Mouse (Mus musculus) cerebellum, adult 9-11 months (tissue): Measurements from ENCODE around the gene Ctnna3.
"Not testable (repeated sequence)": the region's sequence is repeated elsewhere in the genome, so short reads cannot be mapped to it uniquely, and the experiment has no call there.

ENCODE experiments used
- DNase-seq: peaks from one replicate; pipeline ENCODE4 v3.0.0; 2022

Ctnna3 gene

DNA sequence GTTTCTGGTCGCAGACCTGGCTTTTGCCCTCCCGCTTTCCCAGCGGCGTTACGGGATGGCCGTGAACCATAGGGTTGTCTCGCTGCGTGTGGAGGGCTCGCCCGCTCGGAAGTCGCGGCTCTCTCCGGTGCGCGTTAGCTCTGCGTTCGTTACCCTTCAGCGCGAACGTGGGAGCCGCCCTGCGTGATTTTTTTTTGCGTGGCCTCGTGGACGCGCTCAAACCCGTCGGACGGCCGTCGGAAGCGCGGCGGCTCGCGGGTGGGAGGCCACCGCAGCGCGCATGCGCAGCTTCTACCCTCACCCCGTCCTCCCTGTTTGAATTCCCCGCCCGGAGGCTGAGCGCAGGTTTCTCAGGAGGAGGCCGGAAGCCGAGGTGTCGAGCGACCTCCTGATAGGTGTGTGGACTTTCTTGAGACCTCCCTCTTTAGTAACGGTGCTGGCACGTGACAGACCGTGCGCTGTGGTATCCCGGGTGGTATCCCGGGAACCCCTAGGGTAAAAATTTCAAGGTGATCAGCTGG, at the start of gene Ctnna3:
Ctnna3 (plus strand) TSS at position 314 of the 521 bp plus-strand sequence.
- DNase-seq: peak; percentile 95

DNA sequence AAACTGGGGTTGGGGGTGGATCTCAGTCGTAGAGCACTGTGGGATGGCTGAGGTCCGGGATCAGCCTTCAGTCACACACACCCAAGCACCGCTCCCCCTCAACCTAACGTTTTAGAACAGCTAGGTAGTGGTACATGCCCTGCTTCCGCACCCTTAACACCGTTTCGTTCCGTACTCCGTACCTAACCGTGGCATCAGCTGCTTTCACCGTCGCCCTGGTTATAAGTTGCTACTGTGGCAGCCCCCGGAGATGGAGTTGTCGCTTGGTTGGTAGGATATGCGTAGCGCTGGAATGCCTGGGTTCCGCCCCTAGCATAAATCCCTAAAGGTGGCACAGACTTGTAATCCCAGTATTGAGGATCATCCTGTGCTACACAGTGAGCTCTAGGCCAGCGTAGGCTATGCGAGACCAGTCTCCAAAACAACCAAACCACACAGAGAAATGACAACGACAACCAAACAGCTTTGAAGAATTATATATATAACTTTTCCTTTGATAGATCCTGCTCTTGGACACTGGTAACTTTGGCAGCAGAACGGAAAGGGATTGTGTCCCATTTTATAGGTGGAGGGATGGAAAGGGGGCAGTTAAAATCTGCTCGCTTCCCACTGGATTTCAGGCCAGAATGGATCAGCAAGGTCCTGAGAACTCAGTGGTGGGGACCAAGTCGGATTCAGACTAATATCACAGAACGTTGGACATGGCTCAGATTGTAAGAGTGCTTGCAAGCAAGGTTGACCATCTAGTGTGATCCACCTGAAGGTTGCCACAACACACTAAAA, 48.2 kb upstream of the Ctnna3 start, which contains the start of gene Sirt1:
Sirt1 (minus strand) TSS at position 207 of the 783 bp plus-strand sequence.
- no peak for DNase-seq

DNA sequence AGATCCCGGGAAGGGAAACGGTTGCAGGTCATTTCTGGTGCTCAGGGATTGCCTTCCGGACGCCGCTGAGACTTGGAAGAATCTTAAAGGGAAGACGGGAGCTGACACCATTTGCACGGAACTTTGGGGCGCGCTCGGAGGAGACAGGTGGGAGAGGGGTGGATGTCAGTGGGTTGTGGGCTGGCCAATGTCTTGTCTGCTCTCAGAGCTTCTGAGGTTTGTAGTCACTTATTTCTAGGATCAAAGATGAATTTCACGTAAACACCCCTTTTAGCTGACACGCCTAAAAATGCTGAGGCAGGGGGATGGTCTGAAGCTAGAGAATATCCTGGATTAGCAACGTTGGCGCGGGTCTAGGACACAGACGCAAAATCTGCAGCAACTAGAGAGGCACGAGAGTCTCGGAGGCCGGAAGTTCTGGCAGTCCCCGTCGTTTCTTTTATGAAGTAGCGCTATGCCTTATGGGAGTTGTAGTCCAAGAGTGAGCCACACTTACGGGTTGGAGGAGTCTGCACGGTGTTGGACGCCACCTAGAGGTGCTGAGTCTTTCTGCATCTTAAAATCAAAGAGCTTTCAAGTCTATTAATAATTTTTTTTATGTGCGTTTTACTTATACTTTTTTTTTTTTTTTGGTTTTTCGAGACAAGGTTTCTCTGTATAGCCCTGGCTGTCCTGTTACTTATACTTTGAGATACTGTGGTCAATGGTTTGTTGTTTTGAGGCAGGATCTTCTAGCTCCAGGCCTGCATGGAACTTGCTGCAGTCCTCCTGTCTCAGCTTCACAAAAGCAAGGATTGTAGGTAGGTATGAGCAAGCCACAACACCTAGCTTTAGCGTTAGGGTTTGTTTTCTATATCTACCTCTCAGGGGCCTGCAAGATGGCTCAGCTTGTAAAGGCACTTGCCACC, 47.3 kb upstream of the Ctnna3 start, which contains the start of gene Dnajc12:
Dnajc12 (plus strand) TSS at position 72 of the 908 bp plus-strand sequence.
- DNase-seq: peak; percentile 91

DNA sequence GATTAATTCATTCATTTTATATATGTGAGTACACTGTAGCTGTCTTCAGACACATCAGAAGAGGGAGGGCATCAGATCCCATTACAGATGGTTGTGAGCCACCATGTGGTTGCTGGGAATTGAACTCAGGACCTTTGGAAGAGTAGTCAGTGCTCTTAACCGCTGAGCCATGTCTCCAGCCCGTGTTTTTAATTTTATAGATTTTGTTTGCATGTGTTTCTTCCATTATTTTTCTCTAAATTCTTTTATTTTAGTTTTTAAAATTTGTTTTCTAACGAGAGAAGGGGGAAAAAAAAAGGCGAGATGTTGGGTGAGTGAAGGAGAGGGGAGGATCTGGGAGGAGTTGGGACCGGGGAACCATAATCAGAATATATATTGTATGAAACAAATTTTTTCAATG, 44.0 kb upstream of the Ctnna3 start:
- DNase-seq: not testable (repeated sequence)

DNA sequence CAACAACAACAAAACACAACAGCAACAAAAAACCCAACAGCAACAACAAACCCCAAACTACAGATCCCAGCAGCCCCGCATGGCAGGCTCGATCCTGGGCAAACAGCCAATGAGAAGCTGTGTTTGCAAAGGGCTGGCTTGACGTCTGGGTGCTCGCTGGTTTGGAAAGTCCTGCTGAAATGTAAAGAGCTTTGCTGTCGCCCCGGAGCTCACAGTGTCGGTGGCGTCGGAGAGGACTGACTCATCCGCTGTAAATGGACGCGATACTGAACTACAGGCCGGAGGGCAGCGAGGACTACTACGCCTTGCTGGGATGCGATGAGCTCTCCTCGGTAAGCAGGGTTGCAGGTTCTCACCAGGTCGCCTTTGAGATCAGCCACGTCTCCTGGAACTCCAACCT, 43.5 kb upstream of the Ctnna3 start:
- DNase-seq: peak; percentile 92

DNA sequence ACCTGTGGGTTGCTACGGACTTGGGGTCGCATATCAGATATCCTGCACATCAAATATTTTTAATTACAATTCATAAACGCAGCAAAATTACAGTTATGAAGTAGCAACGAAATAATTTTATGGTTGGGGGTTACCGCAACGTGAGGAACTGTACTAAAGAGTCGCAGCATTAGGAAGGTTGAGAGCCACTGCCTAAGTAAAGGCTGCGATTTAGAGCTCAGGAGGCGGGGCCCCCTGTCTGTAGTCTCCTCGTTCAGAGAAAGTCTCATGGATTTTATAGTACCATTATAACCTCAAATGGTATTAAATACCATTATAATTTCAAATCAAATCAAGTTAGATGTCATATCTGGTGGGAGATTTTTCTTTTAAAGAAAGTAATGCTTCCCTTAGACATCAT, 42.9 kb upstream of the Ctnna3 start:
- no peak for DNase-seq

DNA sequence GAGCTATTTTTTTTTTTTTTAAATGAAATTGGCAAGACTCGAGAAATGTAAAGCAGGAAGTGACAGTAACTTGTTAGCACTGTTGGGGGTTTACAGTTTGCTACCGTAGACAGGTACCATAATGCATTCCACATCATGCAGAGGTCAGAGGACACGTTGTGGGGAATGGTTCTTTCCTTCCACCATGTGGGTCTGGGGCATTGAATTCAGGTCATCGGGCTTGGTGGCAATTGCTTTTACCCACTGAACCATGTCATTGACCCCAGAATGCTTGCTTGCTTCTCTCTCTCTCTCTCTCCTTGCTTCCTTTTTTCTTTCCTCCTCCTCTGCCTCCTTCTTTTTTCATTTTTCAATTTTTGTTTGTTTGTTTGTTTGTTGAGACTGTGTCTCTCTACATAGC, 41.0 kb upstream of the Ctnna3 start:
- DNase-seq: no peak

DNA sequence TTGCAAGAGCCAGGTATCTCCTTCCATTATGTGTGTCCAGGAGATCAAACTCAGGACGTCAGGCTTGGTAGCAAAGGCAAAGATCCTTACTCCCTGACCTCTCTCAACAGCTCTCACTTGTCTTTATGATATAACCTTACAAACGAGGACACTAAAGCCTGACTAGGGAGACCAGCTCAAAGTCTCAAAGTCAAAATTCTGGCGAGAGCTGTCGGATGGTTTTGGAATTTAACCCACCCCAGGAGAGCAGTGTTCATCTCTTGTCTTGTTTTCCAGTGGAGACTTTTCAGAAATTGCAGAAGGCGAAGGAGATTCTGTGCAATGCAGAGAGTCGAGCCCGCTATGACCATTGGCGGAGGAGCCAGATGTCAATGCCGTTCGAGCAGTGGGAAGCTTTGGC, 32.9 kb upstream of the Ctnna3 start:
- DNase-seq: no peak

DNA sequence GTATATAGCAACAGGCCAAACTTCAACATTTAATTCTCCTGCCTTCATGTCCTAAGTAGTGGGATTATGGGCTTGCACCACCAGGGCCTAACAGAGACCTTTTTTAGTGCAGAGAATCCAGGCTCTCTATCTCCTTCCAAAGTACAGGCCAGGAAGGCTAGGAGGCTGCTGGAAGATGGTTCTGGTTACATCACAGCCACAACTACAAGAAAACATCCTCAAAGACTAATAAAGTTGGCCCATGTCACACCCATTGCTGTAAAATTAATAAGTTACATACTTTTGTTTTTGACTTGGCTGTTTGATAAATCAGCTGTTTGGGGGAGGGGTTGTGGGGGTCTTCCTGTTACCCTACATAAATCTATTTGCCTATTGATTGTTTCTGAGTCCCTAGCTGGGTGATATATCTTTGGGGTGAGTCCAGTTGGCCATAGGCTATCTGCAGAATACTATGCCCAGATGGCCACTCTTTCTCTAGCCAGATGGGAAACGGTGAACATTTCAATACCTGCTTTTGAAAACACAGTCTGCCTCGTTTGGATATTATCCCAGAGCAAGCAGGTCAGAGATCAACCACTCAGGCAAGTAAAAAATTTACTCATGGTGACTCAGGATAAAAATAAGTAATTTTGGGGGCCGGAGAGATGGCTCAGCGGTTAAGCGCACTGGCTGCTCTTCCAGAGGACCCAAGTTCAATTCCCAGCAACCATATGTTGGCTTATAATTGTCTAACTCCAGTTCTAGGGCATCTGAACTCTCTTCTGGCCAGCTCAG, 27.0 kb upstream of the Ctnna3 start:
- peak; percentile 66 for DNase-seq

DNA sequence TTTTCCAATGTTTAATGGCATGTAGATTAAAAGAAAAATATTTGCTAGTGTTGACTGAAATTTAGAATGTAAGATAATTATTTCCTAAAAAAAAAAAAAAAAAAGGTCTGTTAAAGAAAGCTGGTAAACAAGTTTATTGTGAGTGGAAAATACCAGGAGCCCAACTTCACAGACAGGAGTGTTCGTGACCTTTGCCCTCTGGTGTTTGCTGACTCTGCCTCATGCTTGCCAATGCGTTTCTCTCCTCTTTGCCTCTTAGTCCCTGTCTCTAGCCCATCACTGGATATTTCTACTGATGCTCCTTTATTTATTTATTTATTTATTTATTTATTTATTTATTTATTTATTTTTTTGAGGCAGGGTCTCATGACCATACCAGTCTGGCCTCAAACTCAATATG, 26.3 kb upstream of the Ctnna3 start:
- no peak for DNase-seq

DNA sequence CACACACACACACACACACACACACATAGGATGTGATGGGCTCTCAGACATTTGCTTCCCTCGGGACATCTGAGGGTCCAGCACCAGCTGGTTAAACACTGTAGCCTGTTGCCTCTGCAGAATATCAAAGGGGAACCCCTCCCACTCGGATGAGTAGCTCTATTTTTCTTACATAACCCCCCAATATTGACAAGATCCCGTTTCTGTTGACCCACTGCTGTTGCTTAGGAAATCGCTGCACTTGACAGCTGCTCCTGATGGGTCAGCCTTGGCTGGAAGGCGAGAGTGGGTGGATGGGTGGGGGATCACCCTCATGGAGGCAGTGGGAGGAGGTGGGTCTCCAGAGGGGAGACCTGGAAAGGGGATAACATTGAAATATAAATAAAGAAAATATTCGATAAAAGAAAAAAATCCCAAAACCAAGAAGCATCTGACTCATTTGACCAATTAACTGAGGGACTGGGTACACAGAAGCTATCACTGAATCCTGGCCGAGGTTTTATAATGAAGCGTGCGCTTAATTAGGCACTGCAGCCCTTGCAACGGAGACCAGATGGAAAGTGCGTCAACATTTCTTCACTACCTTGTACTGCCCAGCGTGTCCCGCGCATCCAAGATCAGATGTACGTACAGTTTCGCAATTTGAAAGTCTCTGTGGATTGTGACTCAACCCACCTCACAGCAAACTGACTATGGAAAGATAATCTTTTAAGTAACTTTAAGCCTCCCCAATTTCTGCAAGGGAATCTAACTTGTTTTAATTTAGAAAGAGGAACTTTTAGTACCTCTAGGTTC, 19.5 kb upstream of the Ctnna3 start:
- no peak for DNase-seq

DNA sequence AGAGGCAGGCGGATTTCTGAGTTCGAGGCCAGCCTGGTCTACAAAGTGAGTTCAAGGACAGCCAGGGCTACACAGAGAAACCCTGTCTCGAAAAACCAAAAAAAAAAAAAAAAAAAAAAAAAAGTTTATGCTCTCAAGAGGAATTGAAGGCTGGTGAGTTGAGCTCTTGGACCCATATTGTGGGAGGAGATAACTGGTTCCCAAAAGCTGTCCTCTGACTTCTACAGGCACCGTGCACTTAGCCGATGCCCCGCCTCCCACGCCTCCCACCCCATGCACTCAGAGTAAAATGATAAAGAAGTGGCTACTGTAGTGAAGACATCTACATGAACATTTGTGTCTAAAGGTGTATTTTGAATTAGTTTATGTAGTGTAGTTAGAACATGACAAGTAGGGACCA, 18.2 kb upstream of the Ctnna3 start:
- DNase-seq: not testable (repeated sequence)

DNA sequence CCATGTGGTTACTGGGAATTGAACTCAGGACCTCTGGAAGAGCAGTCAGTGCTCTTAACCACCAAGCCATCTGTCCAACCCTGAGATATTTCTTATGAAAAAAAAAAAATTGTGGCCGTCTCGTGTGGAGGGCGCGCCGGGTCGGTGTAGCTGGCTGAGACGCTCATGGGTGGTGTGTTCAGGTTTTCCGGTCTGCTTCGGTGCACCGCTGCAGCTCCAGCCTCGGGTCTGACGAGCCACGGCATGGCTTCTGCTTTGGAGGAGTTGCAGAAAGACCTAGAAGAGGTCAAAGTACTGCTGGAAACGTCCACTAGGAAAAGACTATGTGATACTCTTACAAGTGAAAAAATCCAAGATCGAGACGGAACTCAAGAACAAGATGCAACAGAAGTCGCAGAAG, 17.1 kb upstream of the Ctnna3 start:
- DNase-seq: no peak

DNA sequence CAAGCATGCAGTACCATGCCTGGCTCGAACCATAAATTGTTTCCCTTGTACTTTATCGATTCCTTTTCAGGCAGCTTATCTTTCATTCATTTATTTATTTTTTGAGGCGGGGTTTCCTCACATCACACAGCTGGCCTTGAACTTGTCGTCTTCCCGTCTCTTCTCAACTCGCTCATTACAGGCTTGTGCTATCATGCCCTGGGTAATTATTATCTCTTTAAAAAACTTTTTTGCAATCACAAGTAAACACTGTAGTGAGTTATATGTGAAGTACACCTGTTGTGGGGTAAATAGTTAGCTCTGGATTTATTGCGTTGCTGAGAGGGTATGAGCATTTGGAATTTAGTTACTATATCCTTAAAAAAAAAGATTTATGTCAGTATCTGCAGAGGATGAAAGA, 14.6 kb upstream of the Ctnna3 start:
- DNase-seq: no peak

DNA sequence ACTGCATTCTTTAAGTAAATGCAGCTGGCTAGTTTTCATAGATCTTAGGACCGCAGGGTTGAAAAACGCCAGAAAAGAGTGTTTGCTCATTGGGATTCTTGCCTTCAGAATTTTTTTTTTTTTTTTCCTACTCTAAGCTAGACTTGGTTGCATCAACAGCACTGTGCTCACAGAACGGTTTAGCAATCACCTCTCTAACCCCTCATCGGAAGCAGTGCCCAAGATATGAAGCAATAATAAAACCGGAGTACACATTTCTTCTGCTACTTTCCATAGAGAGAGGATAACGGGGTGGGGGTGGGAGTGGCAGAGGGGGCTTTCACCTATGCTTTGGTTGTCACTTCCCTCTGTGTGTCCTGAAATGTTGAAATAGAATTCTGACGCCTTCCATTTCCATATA, 14.0 kb upstream of the Ctnna3 start:
- DNase-seq: no peak

DNA sequence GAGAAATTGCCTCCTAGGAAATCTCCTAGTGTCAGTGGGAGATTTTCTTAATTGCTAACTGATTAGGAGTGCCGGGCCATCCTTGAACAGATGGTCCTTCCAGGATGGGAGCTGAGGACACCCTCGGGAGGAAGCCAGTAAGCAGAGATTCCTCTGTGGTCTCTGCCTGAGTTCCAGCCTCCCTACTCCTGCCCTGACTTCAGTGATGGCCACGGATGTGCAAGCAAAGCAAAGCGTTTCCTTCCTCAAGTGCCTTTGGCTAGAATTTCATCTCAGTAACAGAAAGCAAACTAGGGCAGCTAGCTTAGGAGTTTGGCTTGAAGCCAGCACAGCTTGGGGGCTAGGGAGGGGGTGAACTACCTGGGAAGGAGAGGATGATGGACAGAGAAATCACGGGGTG, 12.8 kb upstream of the Ctnna3 start:
- no peak for DNase-seq

DNA sequence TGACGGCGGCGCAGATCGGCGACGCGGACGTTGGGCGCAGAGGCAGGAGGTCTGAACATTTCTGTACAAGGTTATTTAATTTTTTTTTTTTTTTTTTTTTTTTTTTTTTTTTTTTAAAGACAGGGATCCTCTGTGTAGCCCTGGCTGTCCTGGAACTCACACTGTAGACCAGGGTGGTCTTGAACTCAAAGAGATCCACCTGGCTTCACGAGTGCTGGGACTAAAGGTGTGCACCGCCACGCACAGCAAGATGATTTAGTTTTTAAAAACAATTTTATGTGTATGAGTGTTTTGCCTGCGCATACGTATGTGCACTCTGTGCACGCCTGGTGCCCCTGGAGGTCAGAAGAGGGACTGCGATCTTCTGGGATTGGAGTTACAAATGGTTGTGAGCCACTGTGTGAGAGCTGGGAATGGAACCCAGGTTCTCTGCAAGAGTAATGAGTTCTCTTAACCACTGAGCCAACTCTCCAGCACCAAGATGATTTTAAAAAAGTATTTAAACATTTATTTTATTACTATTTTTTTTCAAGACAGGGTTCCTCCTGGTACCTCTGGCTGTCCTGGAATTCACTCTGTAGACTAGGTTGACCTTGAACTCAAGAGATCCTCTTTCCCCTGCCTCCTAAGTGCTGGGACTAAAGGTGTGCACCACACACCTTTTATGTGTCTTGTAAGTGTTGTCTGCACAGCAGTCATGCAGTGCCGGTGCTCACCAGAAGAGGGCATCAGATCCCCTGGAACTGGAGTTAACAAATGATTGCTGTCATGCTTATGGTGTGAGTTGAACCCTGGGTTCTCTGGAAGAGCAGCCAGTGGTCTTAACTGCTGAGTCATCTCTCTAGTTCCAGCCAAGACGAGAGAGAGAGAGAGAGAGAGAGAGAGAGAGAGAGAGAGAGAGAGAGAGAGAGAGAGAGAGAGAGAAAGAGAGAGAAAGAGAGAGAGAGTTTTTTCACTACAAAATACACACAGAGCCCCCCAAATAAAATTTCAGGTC, 7.9 kb upstream of the Ctnna3 start, which contains the start of gene Gm7075:
Gm7075 (minus strand) TSS at position 51 of the 997 bp plus-strand sequence.
- DNase-seq: no peak

DNA sequence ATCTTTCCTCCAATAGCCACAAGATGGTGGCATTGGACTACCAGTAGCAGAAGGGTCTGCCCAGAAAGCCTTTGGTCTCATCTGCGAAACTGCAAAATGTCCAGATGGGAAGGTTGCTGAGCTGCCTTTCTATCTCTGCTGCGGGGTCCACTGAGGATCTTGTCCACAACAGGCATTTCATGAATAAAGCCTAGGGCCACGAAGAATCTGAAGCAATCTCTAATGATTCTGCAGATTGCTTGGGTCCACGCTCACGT, 7.2 kb upstream of the Ctnna3 start:
- DNase-seq: no peak

DNA sequence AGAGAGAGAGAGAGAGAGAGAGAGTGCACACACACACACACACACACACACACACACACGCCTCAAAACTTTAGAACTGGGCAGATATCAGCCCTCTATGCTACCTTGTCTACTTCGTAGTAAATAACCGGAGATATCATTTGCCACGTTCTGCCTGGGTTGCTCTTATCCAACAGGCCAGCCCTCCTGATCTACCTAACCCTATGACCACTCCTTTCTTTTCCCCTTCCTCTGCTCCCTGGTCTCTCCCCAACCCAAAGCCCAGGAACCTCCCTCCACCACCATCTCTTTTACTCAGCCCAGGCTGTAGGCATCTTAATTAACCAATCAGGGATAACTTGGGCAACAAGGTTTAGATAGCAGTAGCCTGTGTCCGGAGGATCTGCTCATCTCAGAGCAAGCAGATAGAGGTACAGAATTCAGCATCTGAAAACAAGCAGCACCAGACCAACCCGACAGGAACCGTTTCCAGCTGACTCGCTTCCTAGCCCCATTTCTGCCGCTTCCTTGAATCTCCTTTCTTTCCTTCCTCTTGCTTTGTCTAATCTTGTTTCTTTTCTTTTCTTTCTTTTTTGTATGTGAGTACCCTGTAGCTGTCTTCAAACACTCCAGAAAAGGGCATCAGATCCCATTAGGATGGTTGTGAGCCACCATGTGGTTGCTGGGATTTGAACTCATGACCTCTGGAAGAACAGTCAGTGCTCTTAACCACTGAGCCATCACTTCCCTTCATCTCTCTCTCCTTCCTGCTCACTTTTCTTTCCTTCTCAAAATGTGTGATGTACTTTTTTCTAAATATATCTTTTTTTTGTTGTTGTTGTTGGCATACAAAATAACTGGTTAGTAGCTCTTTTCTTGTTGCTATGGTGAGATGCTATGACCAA, 6.1 kb upstream of the Ctnna3 start:
- DNase-seq: no peak

DNA sequence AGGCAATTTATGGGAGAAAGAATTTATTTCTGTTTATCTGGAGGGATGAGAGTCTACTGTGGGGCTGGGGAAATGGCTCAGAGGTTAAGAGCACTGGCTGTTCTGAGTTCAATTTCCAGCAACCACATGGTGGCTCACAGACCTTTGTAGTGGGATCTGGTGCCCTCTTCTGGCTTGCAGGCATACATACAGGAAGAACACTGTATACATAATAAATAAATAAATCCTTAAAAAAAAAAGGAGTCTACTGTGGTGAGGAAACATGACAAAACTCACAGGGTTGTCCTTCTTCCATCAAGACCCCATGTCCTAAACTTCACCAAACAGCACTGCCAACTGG, 5.5 kb upstream of the Ctnna3 start:
- no peak for DNase-seq
